9 mouse cellular contexts compared by ENCODE assay signal in genomic region chr11:77501392-77501791, GRCm38 (mm10). TPM values are rescaled to one million over a fixed set of nuclear protein-coding genes. Genes with fewer than 3 reads are reported as not detected.
DNase-seq lines count a peak whose midpoint lies in the region; ATAC-seq and TF ChIP-seq lines count a peak whose summit lies in the region.
"Had no signal": no experiment of that assay in that cellular context is flagged by ENCODE, and none has a peak within 500 bp of the region (broad histone marks: within the 10 kb centered on the region; RNA-seq: fewer than 3 reads in every experiment).

No protein-coding gene starts in this region.

- H3K4me2 ChIP-seq in limb, embryonic 11.5 days (ENCODE audit: low read depth, severe bottlenecking), result no peak overlapping the region

- no peak overlapping the region for H3K27ac ChIP-seq in bone marrow, adult 2 months (ENCODE audit: control insufficient read depth, insufficient read depth, low read depth, low read length, poor library complexity)
- no peak overlapping the region for H3K27ac ChIP-seq in limb, embryonic 11.5 days (replicated peaks; ENCODE audit: low read depth, low read length)
- no peak overlapping the region for H3K27ac ChIP-seq in olfactory bulb, adult 2 months (ENCODE audit: insufficient read depth, low read depth, low read length)

- H3K27me3 ChIP-seq in limb, embryonic 11.5 days (ENCODE audit: control insufficient read depth, insufficient read depth, low read length), result no peaks in the 10 kb centered on the region

- H3K9ac ChIP-seq in limb, embryonic 11.5 days (ENCODE audit: low read length), result no peak overlapping the region

- TF ChIP-seq CTCF in bone marrow, adult 2 months (IDR thresholded peaks at IDR 0.05; ENCODE audit: control insufficient read depth, insufficient read depth, low read length), result peak; percentile 95
- peak; percentile 79 for TF ChIP-seq CTCF in olfactory bulb, adult 2 months (IDR thresholded peaks at IDR 0.05; ENCODE audit: insufficient read depth, low read depth, low read length)

- H3K36me3 ChIP-seq in limb, embryonic 11.5 days (ENCODE audit: control insufficient read depth, insufficient read depth, low read length), result peaks cover 24% of the 10 kb centered on the region

- DNase-seq in urinary bladder, postnatal 14 days (ENCODE audit: low spot score), result peak; percentile 77
- DNase-seq in urinary bladder, adult 2 months (ENCODE audit: low spot score), result no peak
- peak; percentile 77 for DNase-seq in limb, embryonic 11.5 days (ENCODE audit: low spot score)
- peak; percentile 78 for DNase-seq in thymus, postnatal 25 days

- 9% methylated on average over 5 of the region's 5 CpGs for WGBS in bone marrow, adult 2 months
- WGBS in limb, embryonic 11.5 days, result 35% methylated on average over 5 of the region's 5 CpGs
- WGBS in olfactory bulb, adult 2 months, result 8% methylated on average over 5 of the region's 5 CpGs

- ATAC-seq in erythroblast, adult 5-6 weeks (replicated peaks; ENCODE audit: low FRiP score, poor library complexity, severe bottlenecking), result peak; percentile 60
- peak; percentile 58 to 59 for ATAC-seq in hematopoietic stem cell, adult 5-6 weeks (replicated peaks in 1 of 2; ENCODE audit: insufficient read depth in 1 of 2, low FRiP score in 2 of 2, low TSS enrichment in 1 of 2, low read depth in 1 of 2, poor library complexity in 2 of 2, severe bottlenecking in 2 of 2)
- no peak for ATAC-seq in limb, embryonic 11.5 days (ENCODE audit: insufficient number of reproducible peaks, low FRiP score, low TSS enrichment, low read depth)

- no peak overlapping the region for H3K4me3 ChIP-seq in bone marrow, adult 2 months (replicated peaks; ENCODE audit: control insufficient read depth, low read depth, low read length)
- H3K4me3 ChIP-seq in limb, embryonic 11.5 days (ENCODE audit: low read depth, low read length), result no peak overlapping the region
- H3K4me3 ChIP-seq in olfactory bulb, adult 2 months (ENCODE audit: insufficient read depth, low read depth, low read length), result no peak overlapping the region

- no peak for TF ChIP-seq POLR2A in bone marrow, adult 2 months (IDR thresholded peaks at IDR 0.05; ENCODE audit: borderline replicate concordance, control insufficient read depth, low read depth, low read length)
- no peak for TF ChIP-seq POLR2A in olfactory bulb, adult 2 months (IDR thresholded peaks at IDR 0.05; ENCODE audit: insufficient read depth, low read depth, low read length)

- no peaks in the 10 kb centered on the region for H3K9me3 ChIP-seq in limb, embryonic 11.5 days (ENCODE audit: control insufficient read depth, low read length)

- no peaks in the 10 kb centered on the region; the same call in none of the 2 replicates for H3K4me1 ChIP-seq in bone marrow, adult 2 months (ENCODE audit: control insufficient read depth, insufficient read depth, low read length)
- H3K4me1 ChIP-seq in limb, embryonic 11.5 days (ENCODE audit: control insufficient read depth, insufficient read depth, low read length), result peaks cover 17% of the 10 kb centered on the region
- H3K4me1 ChIP-seq in olfactory bulb, adult 2 months (ENCODE audit: control insufficient read depth, insufficient read depth, low read length), result peaks cover 38% of the 10 kb centered on the region

RNA-seq across cellular contexts. Expression of gene Git1, which starts 8.0 kb away (rescaled TPM):
- polyA plus RNA-seq in urinary bladder, adult 2 months (2012; rRNA removed), result 24.7 and 37.0 TPM in 2 replicates
- polyA plus RNA-seq in bone marrow, adult 2 months (2011; ENCODE audit: insufficient read depth, insufficient read length, low replicate concordance, missing spikeins), result 10.2 and 16.1 TPM in 2 replicates
- total RNA-seq in erythroblast, adult 5-6 weeks (2015; ENCODE audit: low replicate concordance), result 9.2 and 11.5 TPM in 2 replicates
- total RNA-seq in erythroblast, adult 5-6 weeks (2017; ENCODE audit: low replicate concordance), result 4.4 and 5.6 TPM in 2 replicates
- total RNA-seq in hematopoietic stem cell, adult 5-6 weeks (2017), result 22.1 and 24.1 TPM in 2 replicates
- polyA plus RNA-seq in limb, embryonic 11.5 days (2014; fragmentation: Nextera tagmentation; extraction: Ambion mirVana), result 16.4 and 17.0 TPM in 2 replicates
- polyA plus RNA-seq in olfactory bulb, adult 2 months (2012; ENCODE audit: insufficient read depth, insufficient read length, low replicate concordance, missing spikeins), result not detected in 2 replicates

RNA-seq across cellular contexts. Expression of gene Ankrd13b, which starts 11.9 kb away (rescaled TPM):
- 21.8 and 22.3 TPM in 2 replicates for polyA plus RNA-seq in urinary bladder, adult 2 months (2012; rRNA removed)
- 3.1 and 5.7 TPM in 2 replicates for polyA plus RNA-seq in bone marrow, adult 2 months (2011; ENCODE audit: insufficient read depth, insufficient read length, low replicate concordance, missing spikeins)
- total RNA-seq in erythroblast, adult 5-6 weeks (2015; ENCODE audit: low replicate concordance), result 0.77 TPM in 1 of 2 replicates, not detected in the other
- total RNA-seq in erythroblast, adult 5-6 weeks (2017; ENCODE audit: low replicate concordance), result 4.1 TPM in 1 of 2 replicates, not detected in the other
- 8.1 and 13.2 TPM in 2 replicates for total RNA-seq in hematopoietic stem cell, adult 5-6 weeks (2017)
- 12.8 and 13.3 TPM in 2 replicates for polyA plus RNA-seq in limb, embryonic 11.5 days (2014; fragmentation: Nextera tagmentation; extraction: Ambion mirVana)
- polyA plus RNA-seq in olfactory bulb, adult 2 months (2012; ENCODE audit: insufficient read depth, insufficient read length, low replicate concordance, missing spikeins), result not detected in 2 replicates

RNA-seq across cellular contexts. Expression of gene Abhd15, which starts 13.5 kb away (rescaled TPM):
- polyA plus RNA-seq in urinary bladder, adult 2 months (2012; rRNA removed), result 0.71 and 1.1 TPM in 2 replicates
- polyA plus RNA-seq in bone marrow, adult 2 months (2011; ENCODE audit: insufficient read depth, insufficient read length, low replicate concordance, missing spikeins), result 0.61 and 5.6 TPM in 2 replicates
- 2.9 TPM in 1 of 2 replicates, not detected in the other for total RNA-seq in erythroblast, adult 5-6 weeks (2015; ENCODE audit: low replicate concordance)
- 0.14 and 2.5 TPM in 2 replicates for total RNA-seq in erythroblast, adult 5-6 weeks (2017; ENCODE audit: low replicate concordance)
- total RNA-seq in hematopoietic stem cell, adult 5-6 weeks (2017), result 12.3 and 19.1 TPM in 2 replicates
- 0.71 and 1.3 TPM in 2 replicates for polyA plus RNA-seq in limb, embryonic 11.5 days (2014; fragmentation: Nextera tagmentation; extraction: Ambion mirVana)
- polyA plus RNA-seq in olfactory bulb, adult 2 months (2012; ENCODE audit: insufficient read depth, insufficient read length, low replicate concordance, missing spikeins), result not detected in 2 replicates

RNA-seq across cellular contexts. Expression of gene Trp53i13, which starts 14.4 kb away (rescaled TPM):
- polyA plus RNA-seq in urinary bladder, adult 2 months (2012; rRNA removed), result 20.9 and 21.0 TPM in 2 replicates
- 4.0 and 5.1 TPM in 2 replicates for polyA plus RNA-seq in bone marrow, adult 2 months (2011; ENCODE audit: insufficient read depth, insufficient read length, low replicate concordance, missing spikeins)
- total RNA-seq in erythroblast, adult 5-6 weeks (2015; ENCODE audit: low replicate concordance), result not detected in 2 replicates
- total RNA-seq in erythroblast, adult 5-6 weeks (2017; ENCODE audit: low replicate concordance), result not detected in 2 replicates
- total RNA-seq in hematopoietic stem cell, adult 5-6 weeks (2017), result 5.0 and 5.4 TPM in 2 replicates
- 42.2 and 43.4 TPM in 2 replicates for polyA plus RNA-seq in limb, embryonic 11.5 days (2014; fragmentation: Nextera tagmentation; extraction: Ambion mirVana)
- polyA plus RNA-seq in olfactory bulb, adult 2 months (2012; ENCODE audit: insufficient read depth, insufficient read length, low replicate concordance, missing spikeins), result not detected in 2 replicates

RNA-seq across cellular contexts. Expression of gene Gm10392, which starts 17.6 kb away (rescaled TPM):
- polyA plus RNA-seq in urinary bladder, adult 2 months (2012; rRNA removed), result not detected in 2 replicates
- 0.56 and 0.87 TPM in 2 replicates for polyA plus RNA-seq in bone marrow, adult 2 months (2011; ENCODE audit: insufficient read depth, insufficient read length, low replicate concordance, missing spikeins)
- not detected in 2 replicates for total RNA-seq in erythroblast, adult 5-6 weeks (2015; ENCODE audit: low replicate concordance)
- 0.09 TPM in 1 of 2 replicates, not detected in the other for total RNA-seq in erythroblast, adult 5-6 weeks (2017; ENCODE audit: low replicate concordance)
- total RNA-seq in hematopoietic stem cell, adult 5-6 weeks (2017), result 0.55 and 2.4 TPM in 2 replicates
- polyA plus RNA-seq in limb, embryonic 11.5 days (2014; fragmentation: Nextera tagmentation; extraction: Ambion mirVana), result 0.17 TPM in 1 of 2 replicates, not detected in the other
- not detected in 2 replicates for polyA plus RNA-seq in olfactory bulb, adult 2 months (2012; ENCODE audit: insufficient read depth, insufficient read length, low replicate concordance, missing spikeins)
- polyA plus RNA-seq: frontal cortex, adult 2 months had no signal
